Mouse (Mus musculus): ENCODE measurements around the gene Fto.

Fto gene

DNA sequence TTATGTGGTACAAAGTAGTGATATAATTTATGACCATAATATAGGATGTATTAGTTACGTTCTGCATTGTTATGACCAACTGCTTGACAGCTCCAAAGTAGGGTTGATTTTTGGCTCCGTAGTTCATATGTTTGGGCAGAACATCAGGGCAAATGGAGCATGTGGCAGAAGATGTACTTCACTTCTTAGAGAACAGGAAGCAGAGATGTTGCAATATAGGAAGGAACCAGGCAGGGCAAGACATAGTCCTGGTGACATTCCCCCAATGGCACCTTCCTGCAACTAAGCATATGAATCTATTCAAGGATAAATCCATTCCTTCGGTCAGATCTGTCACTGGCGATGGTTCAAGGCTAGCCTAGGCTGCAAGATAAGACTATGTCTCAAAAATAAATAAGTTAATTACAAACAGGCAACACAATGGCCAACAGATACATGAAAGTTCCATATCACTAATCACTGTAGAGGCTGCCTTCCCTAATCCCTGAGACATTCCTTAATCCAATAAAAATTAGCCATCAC, 44.2 kb downstream of the Fto start:
- DNase-seq (ENCODE audit: low read depth, low spot score): no peak

DNA sequence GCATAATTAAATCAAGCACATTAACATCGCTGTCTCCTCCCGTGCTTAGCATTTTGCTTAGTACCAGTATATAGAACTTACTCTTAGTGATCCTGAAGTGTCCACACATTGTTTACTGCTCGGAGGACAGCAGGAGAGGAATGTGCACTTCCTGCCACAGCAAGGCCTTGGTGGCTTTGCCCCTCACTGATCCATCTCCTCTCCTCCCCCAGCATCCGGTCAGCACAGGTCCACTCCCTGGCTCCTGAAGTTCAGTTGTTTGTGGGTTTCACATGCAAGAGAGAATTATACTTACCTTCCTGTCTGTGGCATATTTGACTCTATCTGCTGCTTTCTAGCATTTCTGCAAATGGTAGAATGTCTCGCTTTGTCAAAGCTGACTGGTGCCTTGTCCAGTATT, 44.7 kb downstream of the Fto start:
- DNase-seq (ENCODE audit: low read depth, low spot score): no peak

DNA sequence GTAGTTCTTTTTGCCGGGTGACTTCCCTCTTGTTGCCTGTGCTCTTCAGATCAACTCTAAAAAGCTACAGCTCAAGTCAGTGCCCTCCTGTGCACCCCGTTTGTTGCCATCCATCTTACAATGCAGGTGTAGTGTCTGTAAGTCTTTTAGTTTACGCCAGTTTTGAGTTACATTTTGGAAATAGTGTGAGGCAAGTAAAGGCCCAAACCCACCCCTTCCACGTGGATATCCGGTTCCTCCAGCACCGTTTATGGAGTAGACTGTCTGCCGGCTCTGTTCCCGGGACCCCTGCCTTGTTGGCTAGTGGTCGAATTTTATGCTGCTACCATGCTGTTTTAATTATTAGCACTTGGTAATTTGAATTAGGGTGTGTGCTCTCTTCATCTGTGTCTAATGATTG, 46.2 kb downstream of the Fto start:
- no peak for DNase-seq (ENCODE audit: low read depth, low spot score)

DNA sequence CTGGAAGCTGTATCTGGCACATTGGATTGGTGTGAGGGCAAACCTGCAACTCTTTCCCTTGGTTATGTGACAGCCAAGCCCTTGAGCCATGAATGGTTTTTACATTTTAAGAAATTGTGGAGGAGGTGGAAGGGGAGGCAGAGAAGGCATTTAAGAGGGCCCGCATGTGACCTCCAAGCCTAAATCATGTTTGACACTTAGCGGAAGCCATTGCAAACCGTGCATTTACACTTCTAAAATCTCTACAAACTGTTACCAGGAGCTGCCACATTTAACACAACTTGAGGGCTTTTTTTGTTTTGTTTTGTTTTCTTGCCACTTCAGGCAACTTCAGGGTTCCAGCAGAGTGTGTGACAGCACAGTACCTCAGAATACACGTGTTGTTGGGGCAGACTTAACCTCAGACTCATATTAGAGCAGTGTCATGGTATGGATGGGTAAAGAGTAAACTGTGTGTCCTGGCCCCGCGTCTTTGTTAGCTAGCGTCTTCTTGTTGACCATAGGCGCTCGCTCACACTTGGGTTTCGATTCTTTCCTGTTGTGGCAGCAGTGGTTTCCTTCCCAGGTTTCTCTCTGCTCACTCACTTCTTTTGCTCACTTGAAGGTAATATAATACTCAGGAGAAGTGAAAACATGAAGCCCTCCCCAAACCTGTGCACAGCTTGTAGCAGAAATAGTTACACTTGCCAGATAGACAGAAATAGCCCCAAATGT, 47.5 kb downstream of the Fto start:
- no peak for DNase-seq (ENCODE audit: low read depth, low spot score)

DNA sequence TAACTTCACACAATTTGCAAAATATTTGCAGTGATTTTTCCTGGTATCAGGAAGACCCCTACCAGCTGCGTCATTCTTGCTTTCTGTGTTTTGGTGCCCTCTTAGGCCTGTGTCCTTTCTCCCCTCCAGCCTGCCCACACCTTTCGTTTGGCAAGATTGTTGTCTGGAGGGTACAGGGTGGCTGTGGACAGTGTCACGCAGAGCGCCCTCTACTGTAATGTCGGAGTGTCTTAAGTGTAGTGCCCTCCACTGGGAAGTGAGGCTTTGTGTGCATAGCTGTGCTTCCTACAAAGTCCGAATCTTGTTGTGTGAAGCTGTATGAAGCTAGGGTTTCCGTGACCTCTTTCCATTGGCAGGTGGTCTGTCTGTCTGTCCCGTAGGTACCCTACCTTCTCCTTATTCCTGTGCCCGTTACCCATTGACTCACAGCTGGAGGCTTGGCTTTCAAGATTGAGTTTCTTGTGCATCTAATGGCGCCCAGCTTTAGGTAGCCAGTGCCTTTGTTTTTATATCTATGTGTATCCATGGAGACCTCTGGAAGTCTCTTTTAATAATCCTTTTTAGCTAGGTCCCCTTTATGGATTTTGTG, 50.0 kb downstream of the Fto start:
- peak; percentile 41 for DNase-seq (ENCODE audit: low read depth, low spot score)

DNA sequence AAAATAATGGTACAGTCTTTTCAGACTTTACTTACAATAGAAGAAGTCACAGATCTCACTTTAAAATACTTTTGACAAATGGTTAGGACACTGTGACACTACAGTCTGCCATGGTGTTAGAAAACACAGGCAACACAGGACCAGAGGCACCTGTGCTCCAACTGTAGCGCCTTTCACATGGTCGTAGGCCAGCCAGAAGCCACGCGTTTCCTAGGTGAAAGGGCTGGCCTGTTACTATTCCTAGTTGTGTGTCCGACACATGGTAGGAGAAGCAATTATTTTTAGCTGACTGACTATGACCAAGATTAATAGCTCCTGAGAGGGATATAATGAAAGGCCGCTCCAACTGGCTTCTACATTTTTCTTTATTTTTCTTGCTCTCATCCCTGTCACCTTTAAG, 50.9 kb downstream of the Fto start:
- no peak for DNase-seq (ENCODE audit: low read depth, low spot score)

DNA sequence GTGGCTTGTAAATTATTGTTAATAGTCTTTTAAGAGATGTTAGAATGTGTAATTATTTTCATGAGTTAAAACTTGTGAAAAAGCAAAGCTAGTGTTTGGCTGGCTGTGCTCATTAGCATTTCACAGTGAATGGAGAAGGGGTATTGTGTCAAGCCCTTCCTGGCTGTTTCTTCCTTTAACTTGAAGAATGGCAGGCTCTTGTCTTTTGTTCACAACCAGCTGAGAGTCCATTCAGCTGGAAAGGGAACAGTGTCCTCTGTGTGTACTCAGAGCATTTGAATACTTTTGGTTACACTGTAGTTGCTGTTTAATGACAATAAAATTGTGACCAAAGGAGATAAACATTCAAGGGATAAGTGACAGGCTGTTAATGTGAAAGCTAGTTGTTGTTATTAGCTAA, 52.5 kb downstream of the Fto start:
- DNase-seq (ENCODE audit: low read depth, low spot score): peak; percentile 79

DNA sequence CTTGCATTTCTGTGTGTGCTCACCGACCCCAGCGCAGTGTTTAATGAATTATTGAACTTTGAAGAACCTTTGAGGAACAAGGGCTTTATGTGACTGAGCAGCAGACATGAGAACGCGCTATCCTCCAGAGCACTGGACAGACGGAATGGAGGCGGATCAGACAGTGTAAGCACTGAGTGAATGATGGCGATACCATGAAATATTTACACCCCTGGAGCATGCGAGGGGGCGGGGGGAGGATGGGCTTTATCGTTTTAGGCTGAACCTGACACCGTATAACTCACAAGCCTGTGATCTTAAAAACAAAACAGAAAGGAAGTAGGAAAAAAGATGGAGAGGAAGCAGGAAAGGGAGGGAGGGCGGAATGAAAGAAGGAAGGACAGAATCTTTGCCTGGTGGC, 57.6 kb downstream of the Fto start:
- DNase-seq (ENCODE audit: low read depth, low spot score): no peak

DNA sequence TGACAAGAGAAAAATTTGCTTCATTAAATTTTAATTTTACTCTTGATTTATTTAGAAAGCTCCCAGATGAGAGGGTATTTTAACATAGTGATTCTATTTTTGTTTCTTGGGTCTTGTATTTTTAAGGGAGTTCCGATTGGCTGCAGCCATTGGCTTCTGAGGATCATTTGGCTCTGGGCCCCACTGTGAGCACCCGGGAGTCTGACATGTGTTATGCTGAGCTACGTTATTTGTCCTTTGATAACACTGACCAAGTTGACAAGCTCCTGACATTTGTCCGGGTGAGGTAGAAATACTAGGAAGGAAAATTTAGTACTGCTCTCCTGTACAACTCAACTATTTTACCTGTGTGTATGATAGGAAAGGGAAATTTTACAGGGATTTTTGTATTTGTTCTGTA, 58.7 kb downstream of the Fto start:
- no peak for DNase-seq (ENCODE audit: low read depth, low spot score)

DNA sequence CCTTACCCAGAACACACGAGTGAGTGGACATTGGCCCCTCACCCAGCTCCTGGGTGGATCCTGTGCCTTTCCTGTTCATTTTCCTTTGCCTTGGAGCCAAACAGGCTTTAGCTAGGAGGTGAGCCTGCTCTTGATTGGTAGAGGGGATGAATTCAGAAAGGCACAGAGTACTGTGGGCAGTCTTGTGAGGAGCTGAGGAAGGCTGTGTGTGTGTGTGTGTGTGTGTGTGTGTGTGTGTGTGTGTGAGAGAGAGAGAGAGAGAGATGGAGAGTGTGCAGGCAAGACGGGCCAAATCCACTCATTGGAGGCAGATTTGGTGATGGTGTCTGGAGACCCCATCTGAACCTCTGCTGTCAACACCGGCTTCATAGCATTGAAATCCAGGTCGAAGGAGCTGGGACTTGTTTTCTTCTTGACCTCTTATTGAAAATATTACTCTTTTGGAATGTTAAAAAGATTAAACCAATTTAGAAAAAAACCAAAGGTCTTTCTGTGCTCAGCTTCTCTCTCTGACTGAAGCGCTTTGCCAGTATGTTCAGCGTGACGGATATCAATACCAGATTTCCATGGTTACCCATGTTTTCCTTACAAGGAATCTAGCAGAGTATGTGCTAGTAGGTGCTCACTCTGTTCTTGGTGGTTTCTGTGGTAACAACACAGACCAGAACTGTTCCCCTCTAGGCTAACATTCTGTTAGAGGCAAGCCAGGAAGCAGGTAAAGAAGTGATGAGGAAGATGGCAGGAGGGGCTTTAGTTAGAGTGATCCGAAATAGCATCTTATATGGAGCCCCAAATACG, 59.7 kb downstream of the Fto start:
- no peak for DNase-seq (ENCODE audit: low read depth, low spot score)

DNA sequence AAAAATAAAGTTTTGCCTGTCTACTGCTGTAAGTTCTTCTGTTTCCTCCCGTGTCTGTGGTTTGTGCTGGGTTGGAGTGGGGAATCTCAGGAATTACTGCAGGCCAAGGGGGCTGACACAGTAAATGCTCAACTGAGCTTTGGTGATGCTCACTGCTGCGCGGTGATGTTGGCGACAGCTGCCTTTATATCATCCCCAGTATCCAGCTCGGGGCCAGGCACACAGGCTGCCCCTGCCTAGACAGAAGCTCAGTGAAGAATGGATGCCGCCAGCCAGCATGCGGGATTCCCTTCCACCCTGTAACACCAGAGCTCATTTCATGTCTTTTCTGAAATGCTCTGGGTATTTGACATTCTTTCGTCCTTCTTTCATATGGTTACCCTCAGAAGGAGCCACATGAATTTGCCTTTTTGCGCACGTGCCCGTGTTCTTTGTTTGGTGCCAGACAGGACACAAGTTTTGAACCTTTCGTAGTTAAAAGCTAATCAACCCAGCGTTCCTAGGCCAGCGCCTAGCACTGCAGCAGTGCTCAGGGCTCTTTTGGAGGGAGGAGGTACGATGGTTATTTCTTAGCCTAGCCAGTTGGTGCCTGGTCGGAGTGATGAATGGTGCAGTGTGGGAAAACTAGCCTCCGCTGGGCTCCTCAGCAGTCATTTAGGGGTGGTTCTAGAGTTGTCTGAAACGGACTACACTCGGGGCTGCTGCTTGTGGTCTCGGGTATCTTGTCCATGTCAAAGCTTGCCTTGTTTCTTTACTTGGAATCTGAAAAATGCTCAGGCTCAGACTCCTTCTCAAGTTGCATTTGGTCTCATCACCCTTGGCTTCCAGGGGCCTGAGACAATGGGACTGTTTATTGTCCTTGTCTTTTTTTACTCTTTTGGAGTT, 62.0 kb downstream of the Fto start:
- DNase-seq (ENCODE audit: low read depth, low spot score): no peak

DNA sequence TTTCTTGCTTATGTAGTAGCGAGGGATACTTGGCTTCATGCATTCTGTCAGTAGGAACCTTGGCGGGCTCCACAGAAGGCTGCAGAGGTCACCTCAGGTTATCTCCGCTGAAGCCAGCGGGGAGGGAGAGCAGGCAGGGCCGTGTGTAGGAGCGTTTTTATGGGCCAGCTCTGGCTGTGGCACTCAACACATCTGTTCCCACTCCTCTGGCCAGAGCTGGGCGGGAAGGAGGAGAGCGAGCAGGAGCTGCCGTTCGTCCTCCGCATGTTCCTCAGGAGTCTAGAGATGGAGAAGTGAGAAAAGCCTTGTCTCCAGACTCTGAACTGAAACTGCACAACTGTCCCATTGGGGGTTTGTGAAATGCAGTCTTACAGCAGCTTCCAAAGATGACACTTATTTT, 63.5 kb downstream of the Fto start:
- no peak for DNase-seq (ENCODE audit: low read depth, low spot score)

DNA sequence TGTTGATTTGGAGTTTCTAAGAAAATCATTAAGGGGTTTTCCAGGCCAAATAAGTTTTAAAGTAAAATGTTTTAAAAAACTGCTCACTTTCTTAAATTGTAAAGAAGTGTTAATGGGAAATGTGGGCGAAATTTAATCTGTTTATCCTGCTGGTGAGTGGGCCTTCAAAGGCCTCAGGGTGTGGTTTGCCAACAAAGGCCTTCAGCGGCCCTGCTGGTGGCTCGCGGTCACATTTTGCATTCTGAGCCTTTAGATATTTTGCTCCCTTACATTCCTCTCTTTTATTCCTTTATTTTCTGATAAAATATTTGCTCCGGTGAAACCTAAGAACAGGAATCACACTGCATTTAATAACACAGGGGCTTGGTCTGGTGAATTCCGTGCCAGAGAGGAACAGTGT, 64.0 kb downstream of the Fto start:
- DNase-seq (ENCODE audit: low read depth, low spot score): no peak

DNA sequence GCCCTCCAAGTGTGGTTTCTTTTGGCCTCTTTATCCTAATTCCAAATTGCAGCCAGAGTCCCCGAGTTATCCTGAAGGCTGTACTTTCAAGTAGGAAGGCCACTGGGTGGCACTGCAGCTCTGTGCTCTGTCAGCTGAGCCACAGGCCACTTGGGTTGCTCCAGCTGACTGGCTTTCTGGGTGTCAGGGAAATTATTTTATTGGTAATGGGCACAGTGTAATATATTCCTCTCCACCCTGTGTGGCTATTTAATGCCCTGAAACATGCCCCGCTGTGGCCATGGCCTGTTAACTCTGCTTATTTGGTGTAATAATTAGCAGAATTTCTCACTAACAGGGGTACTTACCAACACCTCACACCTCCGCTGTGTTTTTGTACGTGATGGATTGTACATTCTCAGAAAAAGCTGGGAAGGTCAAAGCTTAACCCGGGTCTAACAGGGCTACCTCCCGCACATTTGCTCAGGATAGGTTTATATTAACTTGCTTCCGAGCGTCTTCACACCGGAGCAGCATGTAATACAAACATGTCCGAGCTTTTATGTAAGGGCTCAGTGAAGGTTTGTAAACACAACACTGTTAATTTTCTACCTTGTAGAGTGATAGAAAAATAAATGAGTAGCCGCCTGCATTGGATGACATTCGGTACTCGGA, 65.6 kb downstream of the Fto start:
- DNase-seq (ENCODE audit: low read depth, low spot score): peak; percentile 60

DNA sequence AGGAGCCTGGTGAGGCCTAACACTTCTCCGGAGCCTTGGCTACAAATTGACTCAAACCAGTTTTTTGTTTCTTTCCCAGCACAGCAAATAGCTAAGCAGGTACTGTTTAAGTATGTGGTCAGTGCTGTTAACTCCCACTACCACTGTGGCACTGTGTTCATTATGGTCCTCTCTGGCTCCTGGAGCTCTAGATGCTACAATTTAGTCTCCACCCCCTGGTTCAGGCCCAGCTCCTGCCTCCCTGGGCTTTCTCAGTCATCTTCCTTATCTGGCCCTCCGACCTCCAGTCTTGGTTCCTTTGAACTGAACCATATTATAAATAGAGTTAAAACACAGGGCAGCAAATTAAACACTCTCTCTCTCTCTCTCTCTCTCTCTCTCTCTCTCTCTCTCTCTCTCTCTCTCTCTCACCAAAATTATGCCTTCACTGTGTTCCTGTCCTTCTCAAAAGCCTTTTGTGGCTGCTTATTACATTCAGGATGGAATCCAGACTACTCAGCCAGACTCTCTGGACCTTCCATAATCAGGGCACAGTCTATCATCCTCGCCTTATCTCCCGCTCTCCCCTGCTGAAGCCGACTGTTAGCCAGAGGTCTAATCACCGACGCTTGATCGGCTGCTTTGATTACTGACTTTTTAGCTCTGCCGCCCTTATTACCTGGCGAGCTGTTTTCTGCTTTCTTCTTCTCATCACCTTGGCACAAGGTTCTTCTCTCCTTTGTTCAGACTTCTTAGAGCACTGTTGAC, 67.6 kb downstream of the Fto start:
- no peak for DNase-seq (ENCODE audit: low read depth, low spot score)

DNA sequence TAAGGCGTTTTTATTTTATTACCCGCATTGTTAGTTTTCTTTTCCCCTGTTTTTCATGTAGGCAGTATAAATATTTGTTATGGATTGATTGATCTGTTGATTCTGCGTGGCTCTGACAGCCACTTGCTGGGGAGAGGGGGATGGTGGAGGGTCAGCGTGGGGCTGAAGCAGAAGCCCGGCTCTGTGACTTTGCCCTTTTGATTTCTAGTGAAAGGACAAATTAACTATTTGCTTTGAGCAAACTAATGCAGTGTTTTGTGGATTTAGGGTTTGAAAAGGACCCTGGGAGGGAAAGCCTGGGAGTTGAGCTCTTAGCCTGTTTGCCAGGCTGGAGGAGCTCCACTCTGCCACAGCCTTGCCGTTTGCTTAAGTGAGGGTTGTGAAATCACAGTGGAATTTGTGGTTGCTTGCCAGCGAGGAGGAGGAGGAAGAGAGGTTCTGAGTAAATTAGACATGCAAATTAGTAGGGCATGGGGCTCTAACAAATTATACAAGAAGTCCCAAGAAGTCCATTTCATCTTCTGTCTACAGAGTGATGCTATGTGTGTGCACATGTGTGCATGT, 68.3 kb downstream of the Fto start:
- DNase-seq (ENCODE audit: low read depth, low spot score): no peak

DNA sequence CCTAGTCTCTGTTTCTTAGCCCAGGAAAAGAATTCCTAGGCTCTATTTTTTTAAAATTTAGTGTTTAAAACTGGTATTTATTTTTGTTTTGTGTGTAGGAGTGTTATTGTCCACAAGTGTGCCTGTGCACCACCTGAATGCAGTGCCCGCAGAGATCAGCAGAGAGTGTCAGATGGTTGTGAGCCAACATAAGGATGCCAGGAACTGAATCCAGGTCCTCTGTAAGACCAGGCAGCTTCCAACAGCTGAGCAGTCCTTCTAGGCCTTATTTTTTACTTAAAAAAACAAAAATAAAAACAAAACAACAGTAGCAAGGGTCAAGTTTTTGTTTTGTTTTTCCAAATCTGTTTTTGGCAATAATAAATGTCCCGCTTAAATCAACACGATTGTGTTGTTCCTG, 69.9 kb downstream of the Fto start:
- DNase-seq (ENCODE audit: low read depth, low spot score): no peak

DNA sequence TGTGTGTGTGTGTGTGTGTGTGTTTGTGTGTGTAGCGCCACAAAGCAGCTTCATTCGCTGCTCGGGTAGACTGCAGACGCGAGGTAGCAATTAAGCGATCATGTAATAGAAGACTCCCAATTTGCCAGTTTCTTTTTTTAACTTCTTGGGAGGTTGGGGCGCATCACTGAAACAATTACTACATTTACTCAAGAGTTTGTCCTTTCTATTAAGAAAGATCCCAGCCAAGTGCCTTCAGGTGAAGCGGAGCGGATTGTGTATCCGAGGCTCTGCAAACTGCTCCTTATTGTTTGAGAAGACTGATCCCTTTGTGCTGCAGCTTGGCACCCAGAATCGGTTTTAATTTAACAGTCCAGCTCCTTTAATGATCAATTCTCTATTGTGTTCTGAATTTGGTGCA, 70.5 kb downstream of the Fto start:
- DNase-seq (ENCODE audit: low read depth, low spot score): peak; percentile 10

DNA sequence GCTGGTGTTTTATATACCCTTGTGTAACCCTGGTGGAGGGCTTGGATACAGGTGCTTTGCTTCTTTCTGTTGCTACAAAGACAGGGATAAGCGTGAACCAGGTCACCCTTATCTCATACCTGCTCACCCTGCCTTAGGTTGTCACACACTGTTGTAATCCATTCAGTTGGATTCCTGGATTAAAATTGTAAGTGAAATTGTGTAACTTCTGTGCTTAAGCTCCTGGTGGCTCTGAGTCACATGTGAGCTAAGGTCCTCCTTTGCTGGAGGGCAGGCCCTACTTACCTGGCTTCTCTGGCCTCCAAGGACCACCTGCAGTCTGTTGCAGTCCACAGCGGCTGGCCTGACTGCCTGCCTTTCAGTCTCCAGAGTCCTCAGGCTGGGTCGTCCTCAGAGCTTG, 71.1 kb downstream of the Fto start:
- DNase-seq (ENCODE audit: low read depth, low spot score): no peak

DNA sequence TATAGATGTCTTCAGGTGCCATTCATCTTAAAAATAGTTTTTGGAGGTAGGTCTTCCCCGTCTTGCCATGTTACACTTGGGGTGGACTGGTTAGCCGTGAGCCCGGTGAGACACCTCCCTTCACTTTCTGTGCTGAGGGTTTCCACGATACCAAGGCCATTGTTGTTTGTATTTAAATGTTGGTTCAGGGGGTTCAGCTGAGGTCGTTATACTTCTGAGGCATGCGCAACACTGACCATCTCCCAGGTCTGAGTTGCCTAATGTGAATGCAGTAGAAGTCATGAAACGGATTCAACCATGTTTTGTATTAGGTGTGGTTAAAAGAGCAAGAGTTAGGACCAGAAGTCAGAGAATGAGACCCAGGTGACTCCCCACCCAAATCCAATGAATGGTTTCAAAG, 72.5 kb downstream of the Fto start:
- no peak for DNase-seq (ENCODE audit: low read depth, low spot score)

All from ES-CJ7 (cell line).